Mouse (Mus musculus) heart, embryonic 10.5 days (tissue): ENCODE measurements around the gene Cryba4. TPM values are rescaled to one million over a fixed set of nuclear protein-coding genes. Genes with fewer than 3 reads are reported as not detected.
A peak's percentile ranks its signal among the peaks of the same experiment; 100 is the strongest.

Source experiments
- DNase-seq: peaks from one replicate; pipeline ENCODE4 v3.0.0-alpha.2; 2017; ENCODE audit warnings: low spot score
- H3K27ac ChIP-seq: fragments of 300-500 bp; sonication (generic); 2 replicates; pipeline ENCODE4 v1.5.1; 2016; ENCODE audit warnings: mild to moderate bottlenecking
- H3K27me3 ChIP-seq: fragments of 300-500 bp; sonication (generic); 2 replicates; pipeline ENCODE4 v1.6.1; 2016; ENCODE audit warnings: mild to moderate bottlenecking; ENCODE audit not compliant: poor library complexity, insufficient read depth, severe bottlenecking
- H3K36me3 ChIP-seq: fragments of 300-500 bp; sonication (generic); 2 replicates; pipeline ENCODE4 v1.6.1; 2016; ENCODE audit warnings: mild to moderate bottlenecking, moderate library complexity
- H3K4me1 ChIP-seq: fragments of 300-500 bp; sonication (generic); 2 replicates; pipeline ENCODE4 v1.6.1; 2016; ENCODE audit warnings: mild to moderate bottlenecking
- H3K4me3 ChIP-seq: fragments of 300-500 bp; sonication (generic); 2 replicates; pipeline ENCODE4 v1.5.1; 2016; ENCODE audit warnings: mild to moderate bottlenecking, moderate library complexity
- H3K9me3 ChIP-seq: fragments of 300-500 bp; sonication (generic); 2 replicates; pipeline ENCODE4 v1.6.1; 2016; ENCODE audit warnings: mild to moderate bottlenecking, moderate library complexity
- WGBS: fragments of 180-500 bp; shearing (Covaris S2); methylation state at CpG from one replicate; pipeline ENCODE4 v1.1.7; 2016; 5-methylcytosine and 5-hydroxymethylcytosine counted together
- polyA plus RNA-seq: library from polyadenylated mRNA; unstranded; fragments of >200 nt; fragmentation: Nextera tagmentation; extraction: Ambion mirVana; gene quantifications from 2 replicates; pipeline ENCODE4 v1.2.1, GENCODE M21; 2016

Gene Cryba4
- polyA plus RNA-seq, 1 experiment from 2014 or later: not detected

DNA sequence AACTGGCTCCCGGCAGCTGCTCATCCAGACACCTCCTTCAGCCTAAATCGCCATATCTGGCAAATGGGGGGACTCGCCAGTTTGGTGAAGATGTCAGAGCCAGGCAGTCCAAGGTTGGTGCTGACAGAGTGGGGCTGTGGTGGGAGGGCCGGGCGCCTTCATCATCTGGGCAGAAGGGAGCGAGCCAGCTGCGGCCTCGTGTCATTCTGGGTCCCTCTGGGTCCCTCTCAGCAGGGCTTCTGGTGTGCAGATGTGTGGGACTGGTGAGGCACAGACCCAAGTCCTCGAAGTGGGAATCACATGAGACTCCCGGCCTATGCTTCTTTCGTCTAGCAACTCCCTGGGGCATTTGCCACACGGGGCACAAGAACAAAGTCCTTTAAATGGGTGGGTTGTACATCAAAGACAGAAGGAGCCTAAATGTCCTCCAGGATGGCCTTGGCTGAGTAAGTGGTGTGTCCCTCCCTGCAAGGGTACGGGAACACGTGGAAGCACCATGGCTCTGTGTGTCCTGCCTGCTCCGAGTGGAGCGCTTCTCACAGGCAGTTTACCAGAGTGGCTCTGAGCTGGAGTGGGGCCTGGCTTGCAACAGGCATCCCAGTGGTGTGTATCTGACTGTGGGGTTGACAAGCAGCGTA lies 40.1 kb upstream of the Cryba4 start:
- no peaks in the 10 kb centered on the region for H3K9me3 ChIP-seq
- no peak overlapping the region for H3K4me3 ChIP-seq
- no peaks in the 10 kb centered on the region for H3K36me3 ChIP-seq
- H3K27ac ChIP-seq: no peak overlapping the region
- H3K4me1 ChIP-seq: peaks cover 65% of the 10 kb centered on the region
- 84% methylated on average over 17 of the region's 17 CpGs for WGBS
- H3K27me3 ChIP-seq: no peaks in the 10 kb centered on the region
- no peak for DNase-seq

DNA sequence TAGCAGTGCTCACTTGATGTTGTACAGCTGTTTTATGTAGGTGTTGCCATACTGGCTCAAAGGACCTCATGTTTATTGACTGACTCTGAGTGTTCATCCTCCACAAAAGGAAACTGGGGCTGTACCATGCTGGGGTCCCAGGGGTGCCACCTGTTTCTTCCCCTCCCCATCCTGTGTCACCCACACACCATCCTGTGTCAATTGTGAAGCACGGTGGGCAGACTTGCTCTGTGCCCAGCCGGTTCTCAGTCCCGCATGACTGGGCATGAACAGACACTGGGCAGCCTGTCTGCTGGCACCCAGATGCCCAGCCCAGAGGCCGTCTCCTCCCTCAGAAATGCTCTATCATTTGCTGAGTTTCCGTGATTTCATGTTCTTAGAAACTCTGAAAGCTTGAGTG lies 39.5 kb upstream of the Cryba4 start:
- no peaks in the 10 kb centered on the region for H3K9me3 ChIP-seq
- no peaks in the 10 kb centered on the region for H3K27me3 ChIP-seq
- peaks cover 59% of the 10 kb centered on the region for H3K4me1 ChIP-seq
- no peaks in the 10 kb centered on the region for H3K36me3 ChIP-seq
- H3K27ac ChIP-seq: no peak overlapping the region
- 90% methylated on average over 5 of the region's 5 CpGs for WGBS
- DNase-seq: no peak
- no peak overlapping the region for H3K4me3 ChIP-seq

DNA sequence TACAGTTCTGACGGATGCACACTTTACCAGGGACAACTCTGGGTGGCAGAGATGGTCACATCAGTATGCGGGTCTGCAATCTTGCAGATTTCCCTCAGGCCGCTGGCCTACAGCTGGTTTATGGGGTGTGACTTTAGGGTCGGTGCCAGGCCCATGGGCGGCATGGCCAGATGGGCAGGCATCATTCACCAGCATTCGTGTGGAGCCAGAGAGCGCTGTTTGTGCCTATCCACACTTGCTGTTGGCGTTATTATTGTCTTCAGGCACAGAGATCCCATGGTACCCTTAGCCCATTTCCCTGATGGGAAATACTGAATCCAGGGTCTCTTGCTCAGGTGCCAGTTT lies 38.2 kb upstream of the Cryba4 start:
- 92% methylated on average over 8 of the region's 8 CpGs for WGBS
- H3K4me3 ChIP-seq: no peak overlapping the region
- H3K9me3 ChIP-seq: no peaks in the 10 kb centered on the region
- H3K36me3 ChIP-seq: no peaks in the 10 kb centered on the region
- DNase-seq: no peak
- no peak overlapping the region for H3K27ac ChIP-seq
- no peaks in the 10 kb centered on the region for H3K27me3 ChIP-seq
- peaks cover 57% of the 10 kb centered on the region for H3K4me1 ChIP-seq

DNA sequence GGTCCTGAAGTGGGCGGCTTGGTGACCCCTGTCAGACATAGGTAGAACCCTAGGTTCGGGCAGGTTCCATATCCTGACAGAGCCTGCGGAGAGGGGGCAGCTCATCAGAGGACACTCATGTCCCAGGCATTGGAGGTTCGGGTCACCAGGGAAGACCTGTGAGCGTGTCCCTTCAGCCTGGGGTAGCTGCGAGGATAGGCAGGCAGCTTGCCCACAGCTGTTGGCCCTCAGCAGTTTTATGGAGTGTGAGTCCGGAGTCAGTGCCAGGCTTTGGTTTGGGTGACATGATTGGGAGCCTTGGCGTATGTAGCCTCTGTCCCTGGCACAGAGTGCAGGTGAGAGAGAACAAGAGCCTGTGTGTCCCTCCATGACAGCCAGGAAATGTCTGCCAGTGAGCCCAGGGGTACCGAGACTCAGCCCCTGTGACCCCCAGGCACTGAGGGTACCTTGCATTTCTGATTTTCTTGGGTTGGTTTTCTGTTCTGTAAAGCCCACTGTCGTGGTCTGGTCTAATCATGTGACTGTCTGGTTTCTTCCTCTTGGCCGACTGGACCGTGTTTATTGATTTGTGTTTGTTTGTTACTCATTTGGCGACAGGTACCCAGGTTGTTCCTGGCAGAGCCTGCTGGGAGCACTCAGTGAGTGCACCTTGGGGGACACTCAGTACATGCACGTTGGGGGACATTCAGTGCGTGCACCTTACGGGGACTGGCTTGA lies 37.7 kb upstream of the Cryba4 start:
- H3K4me3 ChIP-seq: no peak overlapping the region
- no peaks in the 10 kb centered on the region for H3K9me3 ChIP-seq
- H3K27ac ChIP-seq: no peak overlapping the region
- H3K36me3 ChIP-seq: no peaks in the 10 kb centered on the region
- peaks cover 57% of the 10 kb centered on the region for H3K4me1 ChIP-seq
- no peak for DNase-seq
- WGBS: 87% methylated on average over 16 of the region's 16 CpGs
- H3K27me3 ChIP-seq: no peaks in the 10 kb centered on the region

DNA sequence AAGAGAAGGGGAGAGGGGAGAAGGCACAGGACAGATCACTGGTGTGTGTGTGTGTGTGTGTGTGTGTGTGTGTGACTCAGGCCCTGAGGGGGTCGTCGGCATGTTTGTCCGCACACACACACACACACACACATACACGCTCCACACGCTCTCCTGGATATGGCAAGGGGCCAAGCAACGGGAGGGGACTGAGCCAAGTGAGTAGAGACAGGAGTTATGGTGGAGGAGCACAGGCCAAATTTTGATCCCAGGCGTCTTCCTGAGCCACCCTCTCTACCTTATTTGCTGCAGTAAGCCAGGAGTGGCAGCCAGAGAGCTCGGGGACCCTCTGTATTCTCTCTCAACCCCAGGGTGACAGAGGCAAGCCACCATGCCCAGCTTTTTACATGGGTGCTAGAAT lies 36.9 kb upstream of the Cryba4 start:
- Histone ChIP-seq H3K27me3 (no peaks in the 10 kb centered on the region), H3K4me1 (peaks cover 57% of the 10 kb centered on the region), H3K27ac (no peak overlapping the region), H3K4me3 (no peak overlapping the region), H3K9me3 (no peaks in the 10 kb centered on the region), H3K36me3 (no peaks in the 10 kb centered on the region)
- no peak for DNase-seq
- 76% methylated on average over 8 of the region's 8 CpGs for WGBS

DNA sequence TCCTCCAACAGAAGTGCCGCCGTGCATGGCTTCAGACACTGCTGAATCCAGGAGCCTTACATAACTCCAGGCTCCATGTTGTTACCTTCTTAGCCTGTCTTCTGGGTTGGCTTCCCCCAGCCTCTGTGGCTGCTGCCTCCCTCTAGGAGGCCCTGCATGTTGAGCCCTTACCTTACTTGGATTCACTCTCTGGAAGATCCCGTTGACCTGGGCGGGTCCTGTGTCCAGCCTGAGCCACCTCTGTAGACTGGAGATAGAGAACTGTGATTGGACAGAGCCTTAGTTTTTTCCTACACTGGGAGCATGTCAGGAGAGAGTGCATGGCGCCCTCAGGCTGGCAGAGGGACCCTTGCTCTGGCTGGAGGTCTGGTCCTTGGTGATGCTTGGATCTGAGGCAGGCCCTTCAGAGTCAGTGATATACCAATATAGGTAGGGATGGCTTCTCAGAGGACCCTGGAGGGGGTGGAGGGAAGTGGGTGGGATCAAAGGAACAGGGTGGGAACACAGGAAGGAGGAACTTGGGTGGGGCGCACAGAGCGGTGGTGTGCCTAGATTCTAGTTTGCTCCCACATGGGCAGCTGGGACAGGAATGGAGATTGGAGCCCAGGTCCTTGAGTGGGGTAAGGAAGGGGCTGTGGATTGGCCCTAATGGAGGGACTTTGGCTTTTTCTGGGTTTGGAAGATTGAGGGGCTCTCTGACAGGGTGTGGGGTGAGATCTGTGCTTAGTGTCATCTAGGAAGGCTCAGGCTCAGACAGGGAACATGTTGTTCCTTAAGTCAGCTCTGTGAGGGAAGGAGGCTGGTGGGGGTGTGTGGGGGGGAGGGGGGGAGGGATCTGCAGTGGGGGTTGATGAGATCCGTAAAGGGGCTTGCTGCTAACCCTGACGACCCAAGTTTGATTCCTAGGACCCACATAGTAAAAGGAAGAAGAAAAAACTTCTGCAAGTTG lies 36.1 kb upstream of the Cryba4 start:
- Histone ChIP-seq H3K36me3 (no peaks in the 10 kb centered on the region), H3K27ac (0 out of 2 replicates have a peak overlapping the region, but pooled peaks have one; percentile 31), H3K27me3 (no peaks in the 10 kb centered on the region), H3K4me3 (no peak overlapping the region), H3K9me3 (no peaks in the 10 kb centered on the region), H3K4me1 (peaks cover 65% of the 10 kb centered on the region)
- DNase-seq: no peak
- 74% methylated on average over 9 of the region's 9 CpGs for WGBS

DNA sequence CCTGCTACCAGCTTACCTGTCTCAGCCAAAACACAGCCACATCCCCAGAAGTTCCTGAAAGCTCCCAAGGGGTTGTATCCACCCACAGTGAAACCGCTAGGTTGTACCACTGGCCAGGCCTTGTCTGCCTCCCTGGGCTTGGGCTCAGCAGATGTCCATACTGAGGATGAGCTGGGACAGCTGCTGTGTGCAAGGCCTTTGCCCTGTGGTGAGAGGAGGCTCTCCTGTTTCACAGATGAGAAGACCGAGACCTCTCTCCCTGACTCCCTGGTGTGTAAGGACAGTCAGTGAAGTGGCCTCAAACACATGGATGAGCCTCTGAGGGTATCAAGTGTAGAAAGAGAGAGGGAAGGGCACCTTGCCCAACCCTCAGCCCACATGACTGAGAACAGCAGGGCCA lies 35.3 kb upstream of the Cryba4 start:
- no peak for DNase-seq
- H3K4me1 ChIP-seq: peaks cover 66% of the 10 kb centered on the region

DNA sequence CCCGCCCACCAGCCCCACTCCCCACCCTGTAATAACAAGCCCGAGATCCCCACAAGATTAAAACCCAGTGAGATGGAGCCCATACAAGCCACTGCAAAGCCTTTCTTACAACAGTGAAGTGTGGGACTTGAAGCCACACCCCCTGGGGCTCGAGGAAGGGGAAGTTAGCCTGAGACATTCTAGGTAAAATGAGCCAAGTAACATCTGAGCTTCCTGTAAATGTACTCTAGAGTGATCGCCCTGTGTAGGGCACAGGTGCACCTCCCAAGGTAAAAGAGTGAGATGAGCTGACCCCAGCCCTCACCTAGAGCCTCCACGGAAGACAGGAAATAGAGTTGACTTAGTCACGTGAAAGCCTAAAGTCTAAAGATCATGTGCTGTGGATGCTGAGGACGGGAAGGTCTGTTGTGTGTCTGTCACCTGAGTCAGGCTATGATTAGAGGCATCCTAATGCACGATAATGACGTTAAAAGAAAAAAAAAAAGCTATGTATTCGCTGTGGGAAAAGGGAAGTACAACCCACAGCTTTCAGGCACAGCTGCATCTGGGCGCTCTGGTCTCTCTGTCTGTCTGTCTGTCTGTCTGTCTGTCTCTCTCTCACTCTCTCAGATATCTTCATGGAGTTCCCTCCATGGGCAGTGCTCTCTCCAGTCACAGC lies 34.8 kb upstream of the Cryba4 start:
- no peaks in the 10 kb centered on the region for H3K9me3 ChIP-seq
- no peak overlapping the region for H3K27ac ChIP-seq
- peaks cover 69% of the 10 kb centered on the region for H3K4me1 ChIP-seq
- no peak for DNase-seq
- WGBS: 70% methylated on average over 11 of the region's 11 CpGs
- H3K4me3 ChIP-seq: no peak overlapping the region
- H3K36me3 ChIP-seq: no peaks in the 10 kb centered on the region
- H3K27me3 ChIP-seq: no peaks in the 10 kb centered on the region

More for the DNA sequence above, 35.3 kb upstream of the Cryba4 start:
- 89% methylated on average over 2 of the region's 2 CpGs for WGBS
- H3K27ac ChIP-seq: no peak overlapping the region
- no peak overlapping the region for H3K4me3 ChIP-seq
- no peaks in the 10 kb centered on the region for H3K36me3 ChIP-seq
- no peaks in the 10 kb centered on the region for H3K9me3 ChIP-seq
- no peaks in the 10 kb centered on the region for H3K27me3 ChIP-seq

DNA sequence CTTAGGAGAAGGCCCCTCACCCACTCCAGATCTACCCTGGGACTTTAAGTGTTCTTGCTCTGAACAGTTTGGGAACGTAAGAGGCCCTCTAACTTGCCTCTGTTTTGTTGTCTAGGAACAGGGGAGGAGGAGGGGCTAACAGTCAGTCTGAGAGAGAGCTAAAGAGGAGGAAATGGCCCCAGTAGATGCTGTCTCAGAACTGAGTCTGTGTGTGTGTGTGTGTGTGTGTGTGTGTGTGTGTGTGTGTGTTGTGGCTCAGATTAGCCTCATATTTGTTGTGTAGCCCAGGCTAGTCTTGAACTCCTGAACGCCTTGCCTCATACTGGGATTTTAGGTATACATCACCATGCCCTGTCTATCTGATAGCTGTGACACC lies 34.3 kb upstream of the Cryba4 start:
- DNase-seq: no peak
- WGBS: 71% methylated on average over 2 of the region's 2 CpGs
- Histone ChIP-seq H3K27ac (no peak overlapping the region), H3K36me3 (no peaks in the 10 kb centered on the region), H3K27me3 (no peaks in the 10 kb centered on the region), H3K9me3 (no peaks in the 10 kb centered on the region), H3K4me1 (peaks cover 74% of the 10 kb centered on the region), H3K4me3 (no peak overlapping the region)

DNA sequence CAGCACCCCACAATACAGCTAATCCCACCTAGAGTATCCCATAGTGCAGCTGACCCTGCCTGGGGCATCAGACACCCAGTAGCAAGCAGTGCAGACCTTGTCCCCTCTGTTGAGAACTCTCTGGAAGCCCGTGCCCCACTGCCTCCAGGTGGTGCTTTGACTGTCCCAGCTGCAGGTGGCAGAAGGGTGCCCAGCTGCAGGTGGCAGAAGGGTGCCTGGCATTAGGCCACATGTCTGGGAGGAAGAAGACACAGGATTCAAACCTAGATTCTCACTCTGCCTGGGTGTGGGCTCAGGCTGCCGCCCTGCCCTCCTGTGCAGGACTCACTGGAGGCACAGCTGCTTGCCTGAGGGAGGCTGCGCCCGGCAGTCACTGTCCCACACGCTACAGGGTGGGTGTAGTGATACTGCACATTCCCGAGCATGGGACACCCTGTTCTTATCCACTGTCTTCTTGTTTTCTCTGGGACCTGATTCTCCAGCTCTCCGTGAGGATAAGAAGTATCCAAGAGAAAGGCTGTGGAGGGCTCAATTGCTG lies 33.3 kb upstream of the Cryba4 start:
- no peak overlapping the region for H3K4me3 ChIP-seq

DNA sequence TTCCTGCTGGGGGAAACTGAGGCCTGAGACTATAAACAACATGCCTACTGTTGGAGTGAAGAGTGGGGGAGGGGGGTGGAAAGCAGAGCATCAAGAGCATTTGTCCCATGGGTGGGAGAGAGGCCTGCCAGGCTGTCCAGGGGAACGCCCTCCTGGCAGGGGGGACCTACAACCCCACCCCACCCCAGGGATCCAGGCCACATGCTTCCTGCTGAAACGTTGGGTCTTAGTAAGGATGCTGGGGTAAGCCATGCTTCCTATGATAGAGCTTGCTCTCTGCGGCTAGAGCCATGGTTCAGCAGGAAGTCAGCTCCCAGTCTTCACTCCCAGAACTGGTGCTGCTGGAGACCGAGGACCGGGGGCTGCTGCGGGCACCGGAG lies 31.9 kb upstream of the Cryba4 start:
- Histone ChIP-seq H3K9me3 (no peaks in the 10 kb centered on the region), H3K27me3 (no peaks in the 10 kb centered on the region), H3K27ac (peak overlapping the region; percentile 69), H3K36me3 (no peaks in the 10 kb centered on the region), H3K4me1 (peaks cover 88% of the 10 kb centered on the region), H3K4me3 (no peak overlapping the region)
- no peak for DNase-seq
- WGBS: 58% methylated on average over 7 of the region's 7 CpGs

More for the DNA sequence above, 33.3 kb upstream of the Cryba4 start:
- peaks cover 84% of the 10 kb centered on the region for H3K4me1 ChIP-seq
- WGBS: 88% methylated on average over 7 of the region's 7 CpGs
- no peaks in the 10 kb centered on the region for H3K9me3 ChIP-seq
- peak overlapping the region; percentile 69; the same call in 1 of the 2 replicates for H3K27ac ChIP-seq
- no peak for DNase-seq
- H3K36me3 ChIP-seq: no peaks in the 10 kb centered on the region
- H3K27me3 ChIP-seq: no peaks in the 10 kb centered on the region

DNA sequence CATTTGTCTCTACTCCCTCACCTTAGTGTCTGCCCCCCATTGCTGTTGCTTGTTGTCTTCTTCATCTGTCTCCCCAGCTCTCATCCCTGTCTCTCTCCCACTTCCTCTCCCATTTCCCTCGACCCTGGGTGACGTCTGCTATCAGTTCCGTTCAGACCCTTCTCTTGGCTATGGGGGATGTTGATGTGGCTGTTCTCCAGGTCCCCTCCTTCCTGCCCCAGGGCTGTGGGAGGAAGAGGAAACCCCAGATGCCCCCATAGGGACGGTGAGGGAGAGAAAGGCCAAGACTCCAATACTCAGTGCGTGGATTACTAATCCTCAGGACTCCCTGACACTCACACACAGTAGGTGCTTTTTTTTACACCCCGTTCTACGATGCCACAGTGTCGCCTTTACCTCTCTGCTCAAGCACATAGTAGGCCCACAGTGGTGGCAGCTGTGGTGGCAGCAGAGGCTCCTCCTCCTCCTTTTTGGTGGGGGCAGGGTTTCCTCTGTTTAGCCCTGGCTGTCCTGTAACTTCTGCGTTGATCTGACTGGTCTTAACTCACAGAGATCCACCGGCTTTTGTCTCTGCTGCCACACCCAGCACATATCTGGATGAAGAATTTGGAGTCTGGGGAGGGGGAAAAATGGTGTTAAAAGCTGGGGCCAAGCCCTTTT lies 31.4 kb upstream of the Cryba4 start:
- Histone ChIP-seq H3K9me3 (no peaks in the 10 kb centered on the region), H3K4me3 (no peak overlapping the region), H3K4me1 (peaks cover 89% of the 10 kb centered on the region), H3K27me3 (no peaks in the 10 kb centered on the region), H3K36me3 (no peaks in the 10 kb centered on the region), H3K27ac (peak overlapping the region; percentile 69)
- no peak for DNase-seq
- 51% methylated on average over 10 of the region's 10 CpGs for WGBS
